Mouse (Mus musculus) spleen, adult 18-20 months (tissue): ENCODE data around the gene Soga1.
A peak's percentile ranks its signal among the peaks of the same experiment; 100 is the strongest.

Experiments
- DNase-seq, 2 experiments: peaks; one replicate each; pipeline ENCODE4 v3.0.0; 2022; ENCODE audit warnings: mixed read lengths in 2 of 2

The Soga1 gene

DNA sequence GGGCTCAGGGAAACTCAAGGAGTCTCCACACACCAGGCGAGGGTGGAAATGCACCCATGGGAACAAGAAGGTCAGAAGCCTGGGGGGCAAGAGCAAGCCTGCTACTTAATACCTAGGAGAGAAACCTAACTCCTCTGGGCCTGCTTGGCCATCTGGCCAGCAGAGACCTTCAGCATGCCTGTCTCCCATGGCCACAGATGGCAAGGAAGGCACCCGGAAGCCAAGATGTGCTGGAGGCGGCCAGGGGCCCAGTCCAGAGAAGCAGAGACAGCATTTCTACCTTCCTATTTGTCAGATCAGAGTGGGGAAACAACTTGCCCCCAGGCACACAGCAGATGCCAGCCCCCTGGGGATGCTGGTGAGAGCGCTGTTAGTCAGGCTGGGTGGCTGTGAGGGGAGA, 50.8 kb downstream of the Soga1 start:
- DNase-seq, result no peak

DNA sequence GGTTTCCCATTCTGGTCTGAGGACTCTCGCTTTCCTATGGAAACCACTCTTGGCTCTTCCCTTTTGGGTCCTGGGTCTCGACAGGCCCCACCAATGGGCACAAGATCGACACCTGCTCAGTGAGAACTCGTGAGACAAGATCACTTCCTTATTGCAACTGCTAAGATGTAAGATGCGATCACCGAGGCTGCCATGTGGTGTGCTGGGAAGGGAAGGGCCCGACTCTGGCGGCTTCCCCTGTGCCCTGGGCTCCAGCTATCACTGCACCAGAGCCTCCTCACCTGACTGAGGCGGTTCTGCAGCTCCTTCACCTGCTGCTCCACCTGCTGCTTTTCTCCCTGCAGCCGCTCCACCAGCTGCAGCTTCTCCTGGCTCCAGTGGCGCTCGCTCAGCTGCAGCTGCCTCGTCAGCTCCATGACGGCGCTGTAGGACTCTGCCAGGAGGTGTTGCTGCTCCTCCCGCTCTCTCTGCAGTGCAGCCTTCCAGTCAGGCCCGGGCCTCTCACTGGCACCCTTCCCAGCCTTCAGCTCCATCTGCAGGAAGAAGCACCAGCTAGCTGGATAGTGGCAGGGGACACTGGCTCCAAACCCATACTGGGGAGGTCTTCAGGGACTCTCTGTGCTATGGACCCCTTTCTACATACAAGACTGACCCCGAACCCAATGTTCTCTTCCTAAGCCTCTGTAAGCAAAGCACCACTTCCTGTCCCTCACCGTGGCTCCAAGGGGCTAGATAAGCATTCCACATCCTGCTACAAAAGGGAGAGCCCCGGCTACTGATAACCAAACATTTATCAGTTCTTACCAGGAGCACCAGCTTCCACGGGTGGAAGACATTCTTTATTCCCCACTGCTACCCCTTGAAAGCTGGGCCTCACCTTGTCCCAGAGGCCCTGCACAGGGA, 51.7 kb downstream of the Soga1 start:
- DNase-seq, result no peak

DNA sequence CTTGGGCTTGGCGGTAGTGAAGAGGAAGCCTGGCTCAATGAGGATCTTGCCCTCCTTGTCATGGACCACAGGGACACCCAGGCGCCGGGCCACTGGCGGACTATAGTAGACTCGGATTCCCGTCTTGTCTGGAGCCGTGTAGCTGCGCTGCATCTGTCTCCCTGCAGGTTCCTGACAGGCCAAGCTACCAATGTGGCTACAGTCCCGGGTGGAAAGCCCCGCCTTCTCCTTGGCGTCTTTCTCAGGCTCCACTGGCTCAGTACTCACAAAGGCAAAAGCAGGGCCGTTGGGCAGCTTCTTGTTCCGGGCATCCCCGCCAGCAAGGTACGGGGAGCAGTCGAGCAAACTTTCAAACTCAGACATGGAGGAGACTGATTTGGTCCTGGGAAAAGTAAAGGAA, 57.9 kb downstream of the Soga1 start:
- DNase-seq, result no peak

DNA sequence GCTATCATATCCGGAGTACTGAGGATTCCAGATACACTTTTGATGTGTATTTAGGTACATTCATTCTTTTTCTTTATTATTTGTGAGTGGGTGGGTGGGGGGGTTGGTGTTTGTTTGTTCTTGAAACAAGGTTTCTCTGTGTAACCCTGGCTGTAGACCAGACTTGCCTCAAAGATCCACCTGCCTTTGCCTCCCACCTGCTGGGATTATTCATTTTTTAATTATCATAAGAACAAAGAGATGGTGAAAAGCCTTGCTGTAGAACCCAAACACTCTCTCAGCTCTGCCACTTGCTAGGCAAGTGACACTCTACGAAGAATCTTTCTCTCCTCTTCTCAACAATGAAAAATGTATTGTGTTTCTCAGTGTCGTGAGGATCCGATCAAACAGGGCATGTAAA, 59.8 kb downstream of the Soga1 start:
- DNase-seq, result no peak

DNA sequence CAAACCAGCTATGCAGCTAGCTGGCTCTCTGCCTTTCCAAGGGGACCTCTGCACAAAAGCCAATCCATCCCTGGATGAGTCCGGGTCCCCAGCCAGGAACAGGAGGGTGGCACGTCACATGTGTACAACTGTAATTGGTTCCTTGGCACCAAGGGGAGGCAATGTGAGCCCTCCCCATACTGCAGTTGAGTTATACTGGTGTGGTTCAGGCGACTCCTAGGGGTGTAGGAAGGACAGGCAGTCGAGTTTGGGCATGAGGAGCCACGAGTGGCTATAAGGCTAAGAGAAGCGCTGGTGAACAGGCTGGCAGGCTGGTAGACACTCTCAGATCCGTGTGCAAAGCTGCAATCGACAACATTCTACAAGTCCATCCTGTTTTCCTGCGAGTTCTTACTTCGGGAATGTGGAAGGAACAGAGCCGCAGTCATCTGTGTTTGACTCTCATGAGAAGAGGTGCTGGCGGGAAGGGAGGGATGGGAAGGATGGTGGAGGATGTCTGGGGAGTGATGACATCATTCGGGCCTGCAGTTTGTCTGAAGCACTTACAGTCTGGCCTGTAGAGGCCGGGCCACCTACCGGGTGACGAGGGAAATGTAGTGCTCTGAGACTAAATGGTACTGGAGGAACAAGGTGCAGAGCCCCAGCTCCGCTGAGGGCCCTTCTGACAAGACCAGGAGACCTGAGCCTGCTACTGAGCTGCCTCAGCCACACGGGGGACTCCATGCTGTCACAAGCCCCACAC, 62.4 kb downstream of the Soga1 start:
- no peak for DNase-seq

DNA sequence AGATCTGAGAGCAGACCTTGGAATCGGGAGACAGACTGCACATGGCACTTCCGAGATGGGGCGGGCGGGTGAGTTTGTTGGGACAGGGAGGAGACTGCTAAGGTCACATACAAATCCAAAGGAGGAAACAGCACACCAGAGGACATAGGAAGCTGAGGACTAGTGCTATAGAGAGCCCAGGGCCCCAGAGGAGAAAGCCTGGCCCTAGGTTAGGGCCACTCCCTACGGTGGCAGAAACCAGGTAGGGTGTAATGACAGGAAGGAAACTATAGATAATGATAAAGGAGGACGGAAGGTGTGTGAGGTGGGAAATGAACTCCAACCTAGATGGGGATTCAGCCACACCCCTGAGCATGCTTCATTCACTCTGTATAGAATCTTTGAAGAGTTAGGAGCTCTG, 66.7 kb downstream of the Soga1 start:
- DNase-seq, result no peak

DNA sequence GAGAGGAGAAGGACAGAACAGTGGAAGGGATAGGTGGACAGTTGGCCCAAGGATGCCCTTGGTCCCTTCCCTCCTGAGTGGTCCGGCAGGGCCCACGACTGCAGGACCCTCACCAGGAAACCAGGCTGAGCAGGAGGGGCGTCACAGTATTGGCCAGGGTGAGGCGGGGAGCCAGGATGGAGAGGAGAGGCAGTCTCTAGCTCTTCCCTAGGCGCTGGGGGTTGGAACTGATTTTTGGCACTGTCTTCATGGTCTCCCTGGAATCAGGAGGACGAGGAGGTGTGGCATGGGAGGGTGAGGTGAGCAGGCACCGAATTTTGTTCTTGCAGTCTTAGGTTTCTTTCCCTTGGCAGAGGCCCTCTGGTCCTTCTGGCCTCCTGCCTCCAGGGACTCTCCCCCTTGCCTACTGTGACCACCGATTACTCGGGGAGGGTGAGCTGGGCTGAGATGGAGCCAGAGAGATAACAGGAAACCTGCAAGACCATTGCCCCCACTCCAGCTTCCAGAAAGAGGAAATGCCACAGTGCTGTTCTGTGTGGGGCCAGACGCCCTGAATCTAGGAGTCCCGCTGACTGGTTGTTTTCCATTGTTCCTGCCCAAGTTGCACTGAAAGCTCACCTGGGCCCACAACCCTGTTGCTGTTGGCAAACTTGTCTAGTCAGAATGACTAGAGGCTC, 68.3 kb downstream of the Soga1 start:
- no peak for DNase-seq

DNA sequence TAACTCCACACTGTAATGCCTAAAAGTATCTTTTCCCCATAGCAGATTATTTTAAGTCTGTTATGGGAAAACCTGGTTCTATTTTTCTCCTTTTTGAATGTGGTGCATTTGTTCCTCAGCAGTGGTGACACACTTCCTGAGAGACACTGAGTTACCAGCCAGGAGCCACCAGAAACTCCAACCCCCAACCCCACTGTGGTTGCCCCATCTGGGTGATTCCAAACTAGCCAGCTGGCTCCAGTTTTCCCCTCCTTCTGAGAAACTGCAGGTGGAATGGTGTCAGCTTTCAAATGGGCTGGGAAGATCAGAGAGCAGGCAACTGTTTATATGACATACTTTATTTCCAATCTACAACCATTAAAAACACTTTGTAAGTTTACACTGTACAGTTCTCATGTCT, 68.9 kb downstream of the Soga1 start:
- DNase-seq, result no peak

DNA sequence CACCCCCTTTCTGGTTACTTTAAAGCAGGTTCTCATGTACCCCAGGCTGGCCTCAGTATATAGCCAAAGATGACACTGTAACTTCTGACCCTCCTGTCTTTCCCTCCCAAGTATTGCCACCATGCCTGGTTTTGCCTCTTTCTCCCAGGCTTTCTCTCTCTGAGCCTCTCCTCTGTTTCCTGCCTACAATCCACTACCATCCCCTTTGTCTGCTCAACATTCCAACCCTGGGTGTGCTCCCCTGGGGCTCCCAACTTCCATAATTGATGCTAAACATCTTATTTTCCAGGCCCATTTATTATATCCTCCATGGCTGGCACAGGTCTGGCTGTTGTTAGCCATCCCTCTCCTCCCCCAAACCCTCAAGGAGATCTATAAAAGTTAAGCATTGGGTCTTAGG, 70.5 kb downstream of the Soga1 start:
- DNase-seq, result no peak

DNA sequence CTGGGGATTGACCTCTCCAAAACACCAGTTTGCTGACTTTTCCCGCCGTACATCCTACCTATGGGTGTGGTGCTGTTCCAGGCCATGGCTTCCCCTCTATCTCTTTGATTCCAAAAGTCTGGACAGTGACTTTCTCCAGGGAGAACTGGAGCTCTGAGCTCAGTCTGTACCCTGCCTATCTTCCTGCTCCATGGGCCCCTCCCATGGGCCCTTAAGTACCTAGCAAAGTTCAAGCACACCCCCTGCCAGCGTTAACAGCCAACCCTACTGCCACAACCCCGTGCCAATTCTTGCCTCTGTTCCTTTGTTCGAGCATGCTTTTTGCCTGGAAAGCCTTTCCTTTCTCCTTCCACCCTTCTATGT, 71.8 kb downstream of the Soga1 start:
- DNase-seq, result no peak

DNA sequence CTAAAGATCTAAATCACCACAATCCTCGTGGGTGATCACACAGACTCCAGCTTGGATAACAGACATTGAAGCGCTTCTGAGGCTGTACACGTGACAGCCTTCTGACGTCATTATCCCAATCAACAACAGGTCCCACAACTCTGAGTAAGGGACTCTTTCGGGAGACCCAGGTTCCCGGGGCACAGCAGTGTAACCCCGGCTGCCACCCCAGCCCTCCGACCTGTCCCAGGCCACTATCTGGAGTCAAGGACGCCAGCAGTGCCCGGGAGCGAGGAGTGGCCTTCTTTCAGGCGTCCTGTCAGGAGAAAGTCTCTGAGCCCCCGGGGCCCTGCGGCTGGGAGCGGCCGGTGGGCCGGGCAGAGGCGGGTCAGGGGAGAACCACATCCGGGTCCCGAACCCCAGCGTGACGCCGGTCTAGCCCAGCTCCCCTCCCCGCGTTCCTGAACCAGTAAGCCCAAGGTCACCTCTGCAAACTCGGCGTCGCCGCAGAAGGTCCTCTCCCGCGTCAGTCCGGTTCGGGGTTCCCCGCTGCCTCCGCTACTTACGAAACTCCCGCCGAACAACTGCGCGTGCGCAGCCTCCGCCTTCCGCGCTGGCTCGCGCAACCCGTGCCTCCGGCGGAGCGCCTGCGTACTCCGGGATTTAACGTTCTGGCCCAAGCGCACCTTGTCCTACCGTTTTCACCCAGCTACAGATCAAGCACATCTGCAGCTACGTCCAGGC, 72.4 kb downstream of the Soga1 start, which contains the start of gene Dsn1:
Gene Dsn1 (minus strand): TSS at position 644 of the 723 bp plus-strand sequence.
- peak; percentile 76 to 92 for DNase-seq

DNA sequence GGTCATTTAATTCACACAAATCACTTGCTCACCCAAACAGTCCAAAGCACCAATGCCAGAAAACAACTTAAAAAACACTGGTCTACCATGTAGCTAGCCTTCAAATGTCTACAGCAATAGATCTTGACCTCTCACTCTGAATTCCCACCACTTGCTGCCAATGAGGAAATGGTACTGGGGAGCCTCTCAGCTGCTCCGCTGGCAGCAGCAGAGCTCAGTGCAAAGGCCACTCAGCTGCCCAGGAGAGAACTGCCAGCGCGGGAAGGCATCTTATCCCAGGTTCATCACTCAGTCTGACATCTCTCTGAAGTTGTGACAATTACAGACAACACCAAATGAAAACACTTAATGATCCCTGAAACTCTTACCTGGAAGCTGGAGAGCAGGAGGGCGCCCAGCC, 76.7 kb downstream of the Soga1 start:
- DNase-seq, result no peak

DNA sequence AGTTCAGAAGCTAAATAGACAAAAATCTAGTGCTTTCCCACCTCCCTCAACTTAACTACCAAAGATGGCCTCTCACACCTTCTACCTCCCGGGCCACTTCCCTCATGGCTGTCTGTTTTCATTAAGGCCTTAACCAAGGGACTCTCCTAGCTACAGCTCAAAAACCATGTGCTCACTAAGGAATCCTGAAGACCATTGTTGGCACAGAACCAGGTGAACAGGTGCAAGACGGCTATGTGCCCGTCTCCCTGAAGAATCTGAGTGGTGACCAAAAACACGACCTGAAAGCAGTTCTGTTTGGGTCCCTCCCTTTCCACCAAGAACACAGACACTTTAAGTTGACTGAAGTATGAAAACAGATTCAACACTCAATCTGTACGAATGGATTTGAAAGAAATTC, 80.8 kb downstream of the Soga1 start:
- no peak for DNase-seq

DNA sequence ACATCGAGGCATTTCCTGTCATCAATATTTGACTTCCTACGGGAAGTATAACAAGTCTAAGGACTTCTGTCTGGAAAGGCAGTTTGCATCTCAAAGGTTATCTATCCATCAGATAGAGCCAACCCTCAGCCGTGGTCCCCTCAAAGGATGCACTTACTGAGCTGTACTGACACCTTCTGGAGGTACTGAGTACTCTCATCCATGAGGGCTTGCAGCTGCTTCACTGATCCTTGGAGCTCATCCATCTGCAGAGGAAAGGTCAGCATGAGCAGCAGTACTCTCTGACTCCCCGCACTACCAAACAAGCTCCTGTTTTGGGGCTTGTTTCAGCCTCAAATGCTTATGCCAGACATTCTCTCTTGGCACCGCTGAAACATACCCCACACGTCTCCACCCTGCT, 82.5 kb downstream of the Soga1 start:
- DNase-seq, result no peak

DNA sequence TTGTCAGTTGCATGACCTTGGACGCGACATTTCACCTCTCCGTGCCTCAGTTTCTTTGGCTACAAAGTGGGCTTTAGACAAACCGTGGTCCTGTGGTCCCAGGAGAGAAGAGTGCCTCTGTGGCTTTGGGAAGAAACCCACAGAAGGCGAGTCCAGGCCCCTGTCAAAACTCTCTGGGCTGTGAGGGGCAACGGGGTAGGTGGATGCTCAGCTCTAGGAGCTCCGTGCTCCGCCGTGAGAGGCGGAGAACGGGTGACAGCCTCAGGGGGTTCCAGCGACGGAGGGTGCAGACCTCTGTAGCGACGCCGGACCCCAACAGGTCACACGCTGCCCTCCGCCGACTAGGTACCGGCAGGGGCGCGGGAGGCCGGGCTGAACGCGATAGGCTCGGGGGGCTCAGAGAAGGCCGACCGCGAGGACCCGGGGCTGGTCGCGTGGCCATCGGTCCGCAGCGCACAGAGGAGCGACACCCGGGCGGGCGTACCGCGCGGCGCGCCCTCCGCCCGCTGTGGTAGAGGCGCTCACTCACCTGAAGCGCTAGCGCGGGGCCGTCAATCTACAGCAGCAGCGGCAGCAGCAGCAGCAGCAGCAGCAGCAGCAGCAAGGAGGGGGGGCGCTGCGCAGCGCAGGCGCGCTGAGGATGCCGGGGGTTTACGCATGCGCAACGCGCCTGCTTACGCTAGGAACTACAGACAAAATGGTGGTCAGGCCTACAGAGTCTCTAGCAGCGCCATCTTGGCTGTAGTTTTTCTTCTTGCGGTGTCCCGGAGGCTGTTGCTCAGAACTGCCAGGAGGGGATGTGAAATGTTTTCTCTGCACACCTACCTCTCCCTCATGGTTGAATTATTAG, 87.4 kb downstream of the Soga1 start, which contains the start of gene Ndrg3:
Gene Ndrg3 (minus strand): TSS at position 587 of the 850 bp plus-strand sequence.
- DNase-seq, result peak; percentile 94 to 97

DNA sequence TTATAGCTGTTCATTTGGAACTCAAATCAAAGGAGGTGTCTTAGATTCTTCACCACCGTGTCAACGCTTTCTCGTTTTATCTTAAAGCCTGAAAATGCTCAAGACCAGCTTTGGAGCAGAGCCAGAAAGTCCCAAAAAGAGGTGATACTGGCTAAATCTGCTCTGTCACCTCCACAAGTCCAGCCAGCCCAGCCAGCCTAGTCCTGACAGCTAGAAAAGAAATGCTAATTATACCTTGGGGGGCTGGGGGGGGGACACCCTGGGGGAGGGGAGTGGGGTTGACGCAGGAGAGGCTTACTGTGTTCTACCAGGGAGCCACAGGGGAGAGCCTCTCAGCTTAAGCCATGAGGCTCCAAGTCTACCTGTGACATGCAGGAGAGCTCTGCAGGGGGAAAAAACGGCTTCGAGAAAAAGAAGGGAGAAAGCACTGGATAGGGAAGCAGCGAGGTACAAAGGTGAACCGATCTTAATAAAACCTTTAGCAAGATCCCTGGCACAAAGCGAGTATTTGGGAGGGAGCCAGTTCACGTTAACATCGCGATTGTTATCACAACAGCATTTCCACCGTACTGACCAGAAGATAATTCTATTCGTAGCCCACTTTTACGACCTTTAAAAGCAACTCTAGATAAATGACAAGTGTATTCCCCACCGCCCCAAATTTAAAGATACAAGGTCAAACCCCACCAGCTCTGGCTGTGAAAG, 88.2 kb downstream of the Soga1 start:
- no peak for DNase-seq

DNA sequence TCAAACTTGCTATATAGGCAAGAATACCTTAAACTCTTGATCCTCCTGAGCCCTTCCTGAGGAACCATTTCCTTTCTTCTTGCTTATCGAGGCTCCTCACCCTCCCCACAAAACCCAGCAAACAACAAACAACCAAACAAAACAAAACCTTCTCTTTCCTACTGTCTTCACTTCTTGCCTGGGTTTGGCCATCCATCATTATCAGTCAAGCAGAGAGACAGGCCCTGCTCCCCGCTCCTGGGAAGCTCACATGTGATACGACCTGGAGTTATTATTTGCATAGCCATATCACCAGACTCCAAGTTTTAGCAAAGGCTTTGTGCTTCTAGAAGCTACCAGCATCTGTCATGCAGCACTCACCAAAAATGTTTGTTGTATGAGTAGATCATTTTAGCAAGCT, 91.7 kb downstream of the Soga1 start:
- no peak for DNase-seq

DNA sequence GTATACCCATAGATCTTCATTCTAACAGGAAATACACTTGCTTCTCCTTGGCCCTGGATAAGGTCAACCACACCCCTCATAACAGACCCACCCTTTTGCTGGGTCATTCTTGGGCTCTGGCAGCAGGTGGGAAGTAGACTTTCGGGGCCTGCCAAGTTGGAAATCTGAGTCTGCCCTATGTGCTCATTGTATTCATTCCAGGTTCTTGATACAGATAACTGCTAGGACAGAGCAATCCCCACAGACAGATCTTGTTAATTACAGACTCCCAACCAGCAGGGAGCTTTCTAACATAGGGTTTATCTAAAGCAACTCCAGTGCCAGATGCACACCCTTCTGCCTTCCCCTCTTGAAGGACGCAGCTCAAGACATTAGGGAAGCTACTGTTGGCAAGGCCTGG, 96.2 kb downstream of the Soga1 start:
- no peak for DNase-seq

DNA sequence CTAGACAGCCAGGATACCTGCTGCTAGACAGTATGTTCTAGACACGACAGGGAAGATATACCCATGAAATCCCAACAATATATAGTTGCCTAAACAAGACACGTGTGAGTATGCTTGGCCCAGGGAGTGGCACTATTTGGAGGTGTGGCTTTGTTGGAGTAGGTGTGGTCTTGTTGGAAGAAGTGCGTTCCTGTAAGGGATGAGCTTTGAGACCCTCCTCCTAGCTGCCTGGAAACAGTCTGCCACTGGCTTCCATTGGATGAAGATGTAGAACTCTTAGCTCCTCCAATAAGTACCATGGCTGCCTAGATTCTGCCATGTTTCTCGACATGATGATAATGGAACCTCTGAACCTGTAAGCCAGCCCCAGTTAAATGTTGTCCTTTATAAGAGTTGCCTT, 97.8 kb downstream of the Soga1 start:
- DNase-seq, result no peak

DNA sequence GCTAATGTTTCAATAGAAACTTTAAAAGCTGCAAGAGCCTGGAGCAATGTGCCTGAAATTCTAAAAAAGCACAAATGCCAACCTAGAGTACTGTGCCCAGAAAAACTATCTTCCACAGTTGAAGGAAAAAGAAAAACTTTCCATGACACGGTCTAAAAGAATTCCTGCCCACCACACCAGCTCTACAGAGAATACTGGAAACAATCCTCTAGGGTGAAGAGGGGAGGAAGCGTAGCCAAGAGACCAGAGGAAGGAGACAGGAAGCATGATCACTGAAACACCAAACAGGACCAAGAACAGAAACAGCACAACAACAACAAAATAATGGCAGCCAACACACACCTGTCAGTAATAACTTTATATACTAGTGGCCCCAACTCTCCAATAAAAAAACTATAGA, 99.0 kb downstream of the Soga1 start:
- DNase-seq, result no peak

DNA sequence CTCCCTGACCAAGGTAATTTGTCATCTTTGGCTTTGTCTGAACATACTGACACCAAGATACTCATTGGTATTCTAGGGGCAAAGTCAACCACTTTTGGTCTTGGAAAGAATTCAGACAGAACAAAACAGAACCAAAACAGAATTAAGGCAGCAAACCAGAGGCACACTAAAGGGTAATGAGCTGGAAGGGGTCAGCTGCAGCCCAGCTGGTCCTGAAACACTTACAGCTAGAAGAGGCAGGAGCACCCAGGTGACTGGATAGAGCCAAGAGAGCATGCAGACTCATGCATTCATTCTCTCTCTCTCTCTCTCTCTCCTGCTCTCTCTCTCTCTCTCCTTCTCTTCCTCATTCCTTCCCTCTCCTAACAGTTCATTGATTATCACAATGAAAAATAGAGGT, 102.3 kb downstream of the Soga1 start:
- DNase-seq, result no peak
